Mouse (Mus musculus): ENCODE data around the gene Plxna4.

- no peak for TF ChIP-seq CTCF (IDR thresholded peaks at IDR 0.05)
- no peak for TF ChIP-seq EP300 (IDR thresholded peaks at IDR 0.05)
Measured at GRCm38 (mm10) chr6:32331281-32331680, 256.7 kb downstream of the Plxna4 start.
